Mouse (Mus musculus) myocyte (in vitro differentiated cells): ENCODE measurements around the gene P2ry4. TPM values are rescaled to one million over a fixed set of nuclear protein-coding genes. Genes with fewer than 3 reads are reported as not detected.

ENCODE experiments used
- H3K27me3 ChIP-seq: one replicate; pipeline ENCODE4 v1.6.1; 2011; ENCODE audit not compliant: control insufficient read depth, insufficient read depth, insufficient read length
- H3K36me3 ChIP-seq: one replicate; pipeline ENCODE4 v1.6.1; 2011; ENCODE audit not compliant: control insufficient read depth, insufficient read depth
- H3K4me2 ChIP-seq: one replicate; pipeline ENCODE4 v1.6.1; 2011; ENCODE audit warnings: low read depth, control low read depth
- H3K4me3 ChIP-seq: one replicate; pipeline ENCODE4 v1.5.1; 2011; ENCODE audit warnings: mild to moderate bottlenecking, control low read depth, moderate library complexity
- H3K79me2 ChIP-seq: one replicate; pipeline ENCODE4 v1.6.1; 2011; ENCODE audit not compliant: control insufficient read depth, insufficient read depth
- H3ac ChIP-seq: one replicate; pipeline ENCODE4 v1.6.1; 2011; ENCODE audit not compliant: control insufficient read depth, insufficient read length
- CEBPB ChIP-seq: IDR thresholded peaks from 2 replicates; pipeline ENCODE4 v1.6.1; 2011; ENCODE audit warnings: mild to moderate bottlenecking, moderate library complexity; ENCODE audit not compliant: poor library complexity, insufficient read depth, severe bottlenecking
- E2F4 ChIP-seq: IDR thresholded peaks from one replicate; pipeline ENCODE4 v1.6.1; 2011; ENCODE audit warnings: mild to moderate bottlenecking, control low read depth, moderate library complexity; ENCODE audit not compliant: insufficient read depth
- MAX ChIP-seq: IDR thresholded peaks from one replicate; pipeline ENCODE4 v1.6.1; 2011; ENCODE audit warnings: low read depth, mild to moderate bottlenecking, control low read depth
- MYOD1 ChIP-seq, 3 experiments: IDR thresholded peaks; one replicate each; pipeline ENCODE4 v1.6.1; 2011; ENCODE audit warnings: control low read depth in 2 of 3, low read depth in 2 of 3, mild to moderate bottlenecking in 2 of 3, moderate library complexity in 1 of 3; ENCODE audit not compliant: insufficient read length in 2 of 3, control insufficient read depth in 1 of 3
- MYOG ChIP-seq, 3 experiments: IDR thresholded peaks; one replicate each; pipeline ENCODE4 v1.6.1; 2011; ENCODE audit warnings: control low read depth in 2 of 3, low read depth in 2 of 3, mild to moderate bottlenecking in 2 of 3; ENCODE audit not compliant: insufficient read length in 2 of 3, control insufficient read depth in 1 of 3, insufficient read depth in 1 of 3
- POLR2A ChIP-seq: IDR thresholded peaks from one replicate; pipeline ENCODE4 v1.6.1; 2011; ENCODE audit warnings: low read depth, mild to moderate bottlenecking, control low read depth, moderate library complexity; ENCODE audit not compliant: insufficient read length
- POLR2AphosphoS2 ChIP-seq: IDR thresholded peaks from one replicate; pipeline ENCODE4 v1.6.1; 2011; ENCODE audit warnings: low read depth, control low read depth; ENCODE audit not compliant: insufficient read length
- REST ChIP-seq: IDR thresholded peaks from one replicate; pipeline ENCODE4 v1.6.1; 2011; ENCODE audit warnings: mild to moderate bottlenecking, control low read depth, moderate library complexity; ENCODE audit not compliant: insufficient read depth, insufficient read length
- SRF ChIP-seq: IDR thresholded peaks from one replicate; pipeline ENCODE4 v1.6.1; 2011; ENCODE audit warnings: low read depth; ENCODE audit not compliant: control insufficient read depth, insufficient read length
- TCF12 ChIP-seq: IDR thresholded peaks from one replicate; pipeline ENCODE4 v1.6.1; 2011; ENCODE audit warnings: mild to moderate bottlenecking, control low read depth; ENCODE audit not compliant: poor library complexity, insufficient read depth, severe bottlenecking
- TCF3 ChIP-seq: IDR thresholded peaks from one replicate; pipeline ENCODE4 v1.6.1; 2011; ENCODE audit warnings: low read depth, control low read depth; ENCODE audit not compliant: insufficient read length
- USF1 ChIP-seq: IDR thresholded peaks from one replicate; pipeline ENCODE4 v1.6.1; 2011; ENCODE audit warnings: low read depth, mild to moderate bottlenecking, control low read depth, moderate library complexity
- polyA plus RNA-seq: library from polyadenylated mRNA; unstranded; fragments of >200 nt; fragmentation: generic; extraction: Trizol; gene quantifications from one replicate; pipeline ENCODE4 v1.2.1, GENCODE M21; 2012; ENCODE audit warnings: missing spikeins

The P2ry4 gene
- polyA plus RNA-seq, 1 experiment = not detected

DNA sequence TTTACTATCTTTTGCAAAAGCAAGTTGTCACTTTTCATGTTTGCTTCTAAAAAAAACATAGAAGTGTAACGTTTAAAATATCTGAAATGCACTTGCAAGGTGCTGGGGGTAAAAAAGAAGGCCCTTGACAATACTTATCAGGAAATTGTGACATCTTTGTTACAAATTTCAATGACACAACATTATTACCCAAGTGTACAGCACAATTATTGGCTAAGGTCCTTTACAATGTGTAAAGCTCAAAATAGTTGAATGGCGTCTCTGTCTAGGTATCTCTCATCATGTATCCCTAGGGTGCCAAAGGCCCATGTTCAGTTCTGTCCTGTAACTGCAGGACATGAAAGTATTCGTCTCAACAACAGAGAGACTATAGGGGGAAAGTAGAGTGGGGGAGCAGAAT, 38.6 kb downstream of the P2ry4 start:
- H3K4me2 ChIP-seq = no peak overlapping the region
- no peak for TF ChIP-seq POLR2A
- TF ChIP-seq REST = no peak
- no peak for TF ChIP-seq CEBPB
- no peak for TF ChIP-seq MAX
- no peak for TF ChIP-seq TCF3
- no peak for TF ChIP-seq MYOD1 (IDR thresholded peaks at IDR 0.05; ENCODE audit: control insufficient read depth in 1 of 3, insufficient read length in 2 of 3, low read depth in 2 of 3)
- TF ChIP-seq USF1 = no peak
- no peak for TF ChIP-seq SRF
- no peak for TF ChIP-seq MYOG (IDR thresholded peaks at IDR 0.05; ENCODE audit: control insufficient read depth in 1 of 3, insufficient read depth in 1 of 3, insufficient read length in 2 of 3, low read depth in 2 of 3)
- TF ChIP-seq E2F4 = no peak
- TF ChIP-seq TCF12 = no peak
- TF ChIP-seq POLR2AphosphoS2 = no peak
- no peaks in the 10 kb centered on the region for H3K27me3 ChIP-seq
- no peaks in the 10 kb centered on the region for H3K36me3 ChIP-seq
- H3K4me3 ChIP-seq = no peak overlapping the region
- H3ac ChIP-seq = no peak overlapping the region
- H3K79me2 ChIP-seq = no peaks in the 10 kb centered on the region

Other genes starting within 250 kb of the P2ry4 start
- gene Otud6a, start 165.9 kb downstream of the P2ry4 start, polyA plus RNA-seq = not detected
- 0.40 TPM for gene Awat2, start 152.2 kb downstream of the P2ry4 start, polyA plus RNA-seq
- gene Igbp1, start 100.6 kb downstream of the P2ry4 start, polyA plus RNA-seq = 37.6 TPM
- not detected for gene Dgat2l6, start 70.0 kb downstream of the P2ry4 start, polyA plus RNA-seq
- gene Awat1, start 22.6 kb downstream of the P2ry4 start, polyA plus RNA-seq = not detected
- not detected for gene Arr3, start 10.6 kb upstream of the P2ry4 start, polyA plus RNA-seq
- 4.5 TPM for gene Kif4, start 30.9 kb upstream of the P2ry4 start, polyA plus RNA-seq
- gene Pdzd11, start 31.7 kb upstream of the P2ry4 start, polyA plus RNA-seq = 59.5 TPM
- gene Gdpd2, start 135.0 kb upstream of the P2ry4 start, polyA plus RNA-seq = not detected
- 3.8 TPM for gene Dlg3, start 172.9 kb upstream of the P2ry4 start, polyA plus RNA-seq